Mouse (Mus musculus) liver, adult 2 months (tissue): ENCODE data around the gene Cpne8.

Source experiments
- CTCF ChIP-seq: fragments of 200-500 bp; IDR thresholded peaks from 2 replicates; pipeline ENCODE4 v1.5.1; 2011; ENCODE audit warnings: low read depth, low read length, control low read depth
- POLR2A ChIP-seq: fragments of 200-500 bp; IDR thresholded peaks from 2 replicates; pipeline ENCODE4 v1.6.1; 2011; ENCODE audit warnings: low read length, control low read depth; ENCODE audit not compliant: insufficient read depth; ENCODE audit errors: extremely low read depth

DNA sequence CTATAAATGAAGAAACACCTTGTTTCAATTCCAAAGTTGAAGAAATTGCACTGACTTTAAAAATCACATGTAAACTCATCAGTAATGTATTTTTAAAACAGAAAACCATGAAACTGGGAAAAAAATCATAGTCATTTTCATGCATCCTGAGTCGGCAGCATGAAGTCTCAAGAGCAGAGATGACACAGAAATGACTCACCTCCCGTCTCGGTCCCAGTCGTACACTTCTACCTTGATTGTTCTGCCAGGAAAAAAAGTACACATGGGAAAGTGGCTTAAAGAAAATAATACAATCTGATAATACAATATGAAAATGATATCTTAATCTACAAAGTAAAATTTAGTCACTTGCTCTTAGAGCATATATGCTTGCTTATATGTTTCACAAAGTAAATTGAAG lies 111.2 kb downstream of the Cpne8 start:
- TF ChIP-seq CTCF = no peak
- no peak for TF ChIP-seq POLR2A
